Mouse (Mus musculus) midbrain, embryonic 13.5 days (tissue): ENCODE measurements at regions not wholly inside any gene's neighbourhood (a gene's known extent, or its start where the extent isn't known, plus 50 kb on each side); places are given as distances from the start of the nearest gene placed in this dataset.
"Not testable (repeated sequence)": the region's sequence is repeated elsewhere in the genome, so short reads cannot be mapped to it uniquely, and the experiment has no call there.

Experiments
- ATAC-seq: fragments of 200-750 bp; cut with Nextera tagmentation; 2 replicates; pipeline ENCODE4 v1.8.0; 2017; ENCODE audit warnings: mild to moderate bottlenecking, moderate TSS enrichment, moderate library complexity
- H3K27ac ChIP-seq: fragments of 300-500 bp; sonication (generic); 2 replicates; pipeline ENCODE4 v1.5.1; 2015; ENCODE audit warnings: inconsistent platforms, mild to moderate bottlenecking, moderate library complexity
- H3K27me3 ChIP-seq: fragments of 300-500 bp; sonication (generic); 2 replicates; pipeline ENCODE4 v1.6.1; 2015; ENCODE audit warnings: mild to moderate bottlenecking, inconsistent platforms
- H3K36me3 ChIP-seq: fragments of 300-500 bp; sonication (generic); 2 replicates; pipeline ENCODE4 v1.6.1; 2015; ENCODE audit warnings: mild to moderate bottlenecking, inconsistent platforms
- H3K4me1 ChIP-seq: fragments of 300-500 bp; sonication (generic); replicated peaks from 2 replicates; pipeline ENCODE4 v1.6.1; 2015; ENCODE audit warnings: inconsistent platforms
- H3K4me2 ChIP-seq: fragments of 300-500 bp; sonication (generic); replicated peaks from 2 replicates; pipeline ENCODE4 v1.6.1; 2015; ENCODE audit warnings: moderate library complexity, mild to moderate bottlenecking, inconsistent platforms
- H3K4me3 ChIP-seq: fragments of 300-500 bp; sonication (generic); replicated peaks from 2 replicates; pipeline ENCODE4 v1.5.1; 2015; ENCODE audit warnings: mild to moderate bottlenecking, inconsistent platforms
- H3K9ac ChIP-seq: fragments of 300-500 bp; sonication (generic); replicated peaks from 2 replicates; pipeline ENCODE4 v1.6.1; 2015; ENCODE audit warnings: mild to moderate bottlenecking, inconsistent platforms
- H3K9me3 ChIP-seq: fragments of 300-500 bp; sonication (generic); 2 replicates; pipeline ENCODE4 v1.6.1; 2016; ENCODE audit warnings: mild to moderate bottlenecking, inconsistent platforms
- WGBS: fragments of 180-500 bp; shearing (Covaris S2); methylation state at CpG from one replicate; pipeline ENCODE4 v1.1.7; 2015; 5-methylcytosine and 5-hydroxymethylcytosine counted together

GRCm38 (mm10) chr10:25681243-25681642 lies 145.2 kb upstream of the Smlr1 start:
- no peaks in the 10 kb centered on the region for H3K9me3 ChIP-seq
- no peak overlapping the region for H3K27ac ChIP-seq
- peak; percentile 40 for ATAC-seq
- no peak overlapping the region for H3K4me2 ChIP-seq
- H3K27me3 ChIP-seq, result no peaks in the 10 kb centered on the region
- H3K4me1 ChIP-seq, result peaks cover 10% of the 10 kb centered on the region
- no peak overlapping the region for H3K9ac ChIP-seq
- H3K36me3 ChIP-seq, result no peaks in the 10 kb centered on the region
- H3K4me3 ChIP-seq, result no peak overlapping the region
- 13% methylated on average over 6 of the region's 6 CpGs for WGBS

DNA sequence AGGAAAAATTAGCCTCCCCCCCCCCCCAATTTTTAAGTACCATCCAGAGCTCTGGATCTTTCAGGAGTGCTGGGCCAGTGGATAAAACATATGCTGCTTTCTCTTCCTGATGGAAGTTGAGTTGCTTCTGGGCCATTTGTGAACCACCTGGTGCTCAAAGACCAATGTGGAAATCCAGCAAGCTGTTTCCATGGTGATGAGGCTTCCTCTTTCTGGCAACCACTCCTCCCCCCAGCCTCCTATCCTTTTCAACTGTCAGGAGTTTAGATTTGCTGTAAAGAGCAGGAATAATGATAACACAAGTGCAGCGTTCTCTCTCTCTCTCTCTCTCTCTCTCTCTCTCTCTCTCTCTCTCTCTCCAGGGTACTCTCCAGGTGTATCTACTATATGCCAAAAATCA lies 141.8 kb upstream of the Smlr1 start:
- Histone ChIP-seq H3K4me1 (peaks cover 10% of the 10 kb centered on the region), H3K36me3 (no peaks in the 10 kb centered on the region), H3K9me3 (no peaks in the 10 kb centered on the region), H3K4me2 (no peak overlapping the region), H3K27ac (no peak overlapping the region; the same call in 1 of the 2 replicates), H3K27me3 (no peaks in the 10 kb centered on the region), H3K4me3 (no peak overlapping the region), H3K9ac (no peak overlapping the region)
- ATAC-seq, result peak; percentile 55
- 0% methylated on average over 1 of the region's 1 CpGs for WGBS

- no peak overlapping the region for H3K27ac ChIP-seq
- H3K4me1 ChIP-seq, result peaks cover 10% of the 10 kb centered on the region
- H3K27me3 ChIP-seq, result no peaks in the 10 kb centered on the region
- H3K4me3 ChIP-seq, result no peak overlapping the region
- ATAC-seq, result no peak
- no peaks in the 10 kb centered on the region for H3K9me3 ChIP-seq
- no peaks in the 10 kb centered on the region for H3K36me3 ChIP-seq
- no peak overlapping the region for H3K9ac ChIP-seq
- WGBS, result 80% methylated on average over 10 of the region's 10 CpGs
- no peak overlapping the region for H3K4me2 ChIP-seq
Observed at GRCm38 (mm10) chr10:25675368-25675767, 139.3 kb upstream of the Smlr1 start.

- Histone ChIP-seq H3K27ac (no peak overlapping the region), H3K4me3 (no peak overlapping the region), H3K9ac (no peak overlapping the region), H3K27me3 (no peaks in the 10 kb centered on the region), H3K36me3 (no peaks in the 10 kb centered on the region), H3K4me2 (no peak overlapping the region), H3K4me1 (no peaks in the 10 kb centered on the region), H3K9me3 (no peaks in the 10 kb centered on the region)
- ATAC-seq, result no peak
- WGBS, result 88% methylated on average over 1 of the region's 1 CpGs
Observed at GRCm38 (mm10) chr10:25670061-25670460, 134.0 kb upstream of the Smlr1 start.

GRCm38 (mm10) chr10:25652742-25653563 lies 116.9 kb upstream of the Smlr1 start:
- Histone ChIP-seq H3K36me3 (no peaks in the 10 kb centered on the region), H3K4me2 (no peak overlapping the region), H3K27ac (no peak overlapping the region), H3K9ac (no peak overlapping the region), H3K4me1 (no peaks in the 10 kb centered on the region), H3K27me3 (no peaks in the 10 kb centered on the region), H3K4me3 (no peak overlapping the region), H3K9me3 (no peaks in the 10 kb centered on the region)
- 80% methylated on average over 16 of the region's 16 CpGs for WGBS
- ATAC-seq, result 0 out of 2 replicates have a peak, but pooled peaks have one; percentile 27

GRCm38 (mm10) chr10:25647740-25648139 lies 111.7 kb upstream of the Smlr1 start:
- Histone ChIP-seq H3K4me1 (no peaks in the 10 kb centered on the region), H3K36me3 (no peaks in the 10 kb centered on the region), H3K9ac (no peak overlapping the region), H3K9me3 (no peaks in the 10 kb centered on the region), H3K4me3 (no peak overlapping the region), H3K27ac (no peak overlapping the region), H3K27me3 (no peaks in the 10 kb centered on the region), H3K4me2 (no peak overlapping the region)
- no peak for ATAC-seq
- 74% methylated on average over 1 of the region's 1 CpGs for WGBS

GRCm38 (mm10) chr10:25643518-25643993 lies 107.5 kb upstream of the Smlr1 start:
- Histone ChIP-seq H3K4me2 (no peak overlapping the region), H3K27ac (no peak overlapping the region), H3K4me1 (peaks cover 7% of the 10 kb centered on the region; the same call in 1 of the 2 replicates), H3K36me3 (no peaks in the 10 kb centered on the region), H3K9me3 (no peaks in the 10 kb centered on the region), H3K9ac (no peak overlapping the region), H3K4me3 (no peak overlapping the region), H3K27me3 (no peaks in the 10 kb centered on the region)
- 75% methylated on average over 3 of the region's 3 CpGs for WGBS
- no peak for ATAC-seq

GRCm38 (mm10) chr10:25642079-25642696 lies 106.1 kb upstream of the Smlr1 start:
- WGBS, result 83% methylated on average over 9 of the region's 9 CpGs
- no peak for ATAC-seq
- H3K9ac ChIP-seq, result no peak overlapping the region

GRCm38 (mm10) chr10:25633058-25633614 lies 97.1 kb upstream of the Smlr1 start:
- no peak overlapping the region for H3K27ac ChIP-seq
- 64% methylated on average over 4 of the region's 4 CpGs for whole genome bisulfite sequencing
- H3K4me2 ChIP-seq, result no peak overlapping the region
- H3K4me1 ChIP-seq, result no peaks in the 10 kb centered on the region
- no peaks in the 10 kb centered on the region for H3K36me3 ChIP-seq
- no peaks in the 10 kb centered on the region for H3K27me3 ChIP-seq
- no peak overlapping the region for H3K4me3 ChIP-seq
- H3K9me3 ChIP-seq, result no peaks in the 10 kb centered on the region
- H3K9ac ChIP-seq, result no peak overlapping the region
- ATAC-seq, result peak; percentile 60; the same call in 1 of the 2 replicates

More at GRCm38 (mm10) chr10:25642079-25642696, 106.1 kb upstream of the Smlr1 start:
- no peaks in the 10 kb centered on the region for H3K36me3 ChIP-seq
- no peaks in the 10 kb centered on the region for H3K27me3 ChIP-seq
- H3K4me2 ChIP-seq, result no peak overlapping the region
- H3K9me3 ChIP-seq, result no peaks in the 10 kb centered on the region
- peaks cover 7% of the 10 kb centered on the region; the same call in 1 of the 2 replicates for H3K4me1 ChIP-seq
- no peak overlapping the region for H3K4me3 ChIP-seq
- no peak overlapping the region for H3K27ac ChIP-seq

DNA sequence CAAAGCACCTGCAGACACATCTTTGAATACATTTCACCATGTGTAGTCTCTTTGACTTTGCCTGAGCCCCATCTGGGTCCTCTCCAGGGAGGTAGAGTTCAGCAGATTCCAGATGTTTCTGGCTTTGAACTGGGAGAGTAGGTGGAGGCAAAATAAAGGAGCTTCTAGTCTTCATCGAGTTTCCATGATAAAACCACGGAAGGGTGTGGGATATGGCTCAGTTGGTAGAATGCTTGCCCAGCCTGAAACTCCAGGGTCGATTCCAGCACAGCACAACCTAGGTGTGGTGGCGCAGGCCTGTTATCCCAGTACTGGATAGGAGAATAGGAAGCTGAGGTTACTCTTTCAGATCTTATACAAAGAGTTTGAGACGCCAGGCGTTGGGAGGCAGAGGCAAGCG lies 96.2 kb upstream of the Smlr1 start:
- Histone ChIP-seq H3K4me3 (no peak overlapping the region), H3K4me1 (no peaks in the 10 kb centered on the region), H3K9me3 (no peaks in the 10 kb centered on the region), H3K27me3 (no peaks in the 10 kb centered on the region), H3K9ac (no peak overlapping the region), H3K27ac (no peak overlapping the region), H3K4me2 (no peak overlapping the region), H3K36me3 (no peaks in the 10 kb centered on the region)
- no peak for ATAC-seq
- 91% methylated on average over 7 of the region's 7 CpGs for WGBS

DNA sequence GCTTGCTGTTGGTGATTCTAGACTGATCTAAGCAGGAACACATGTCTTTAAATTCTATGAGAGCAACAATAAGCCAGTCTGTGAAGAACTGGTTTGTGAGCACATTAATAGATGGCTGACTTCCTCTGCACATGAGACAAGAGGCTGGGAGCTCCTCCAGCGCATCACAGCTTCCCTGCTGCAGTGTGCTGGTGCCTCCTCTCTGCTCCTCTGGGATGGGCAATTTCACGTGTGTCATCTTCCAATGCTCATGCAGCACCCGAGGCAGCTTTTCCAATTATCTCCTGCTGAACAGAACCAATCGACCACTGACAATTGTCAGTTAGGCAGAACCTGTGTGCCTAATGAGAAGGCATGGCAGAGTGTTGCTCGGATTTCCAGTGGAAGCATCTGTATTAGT lies 86.5 kb upstream of the Smlr1 start:
- WGBS, result 66% methylated on average over 5 of the region's 5 CpGs

GRCm38 (mm10) chr10:25621747-25622134 lies 85.7 kb upstream of the Smlr1 start:
- peak overlapping the region; percentile 20; the same call in 1 of the 2 replicates for H3K27ac ChIP-seq
- not testable (repeated sequence) for H3K36me3 ChIP-seq, H3K9ac ChIP-seq, H3K4me3 ChIP-seq, H3K27me3 ChIP-seq, H3K9me3 ChIP-seq
- 30% methylated on average over 1 of the region's 1 CpGs for WGBS
- peak overlapping the region; percentile 17; the same call in 1 of the 2 replicates for H3K4me2 ChIP-seq
- ATAC-seq, result peak; percentile 56
- peaks cover 12% of the 10 kb centered on the region for H3K4me1 ChIP-seq

More for the DNA sequence above, 86.5 kb upstream of the Smlr1 start:
- Histone ChIP-seq H3K9ac (no peak overlapping the region), H3K27ac (no peak overlapping the region), H3K27me3 (no peaks in the 10 kb centered on the region), H3K9me3 (no peaks in the 10 kb centered on the region), H3K4me2 (no peak overlapping the region), H3K4me1 (peaks cover 12% of the 10 kb centered on the region), H3K4me3 (no peak overlapping the region), H3K36me3 (no peaks in the 10 kb centered on the region)
- peak; percentile 56 for ATAC-seq
